Mouse (Mus musculus) forebrain, embryonic 10.5 days (tissue): Measurements from ENCODE around the gene Dysf. TPM values are rescaled to one million over a fixed set of nuclear protein-coding genes. Genes with fewer than 3 reads are reported as not detected.

Experiments used
- DNase-seq: peaks from one replicate; pipeline ENCODE4 v3.0.0-alpha.2; 2017; ENCODE audit warnings: low spot score; ENCODE audit errors: extremely low spot score
- H3K27ac ChIP-seq: fragments of 300-500 bp; sonication (generic); 2 replicates; pipeline ENCODE4 v1.5.1; 2016; ENCODE audit warnings: mild to moderate bottlenecking
- H3K27me3 ChIP-seq: fragments of 300-500 bp; sonication (generic); 2 replicates; pipeline ENCODE4 v1.6.1; 2016; ENCODE audit warnings: mild to moderate bottlenecking; ENCODE audit not compliant: poor library complexity, severe bottlenecking
- H3K36me3 ChIP-seq: fragments of 300-500 bp; sonication (generic); replicated peaks from 2 replicates; pipeline ENCODE4 v1.6.1; 2016; ENCODE audit warnings: mild to moderate bottlenecking, moderate library complexity
- H3K4me1 ChIP-seq: fragments of 300-500 bp; sonication (generic); 2 replicates; pipeline ENCODE4 v1.6.1; 2016
- H3K4me3 ChIP-seq: fragments of 300-500 bp; sonication (generic); 2 replicates; pipeline ENCODE4 v1.5.1; 2016; ENCODE audit warnings: mild to moderate bottlenecking, moderate library complexity
- H3K9me3 ChIP-seq: fragments of 300-500 bp; sonication (generic); 2 replicates; pipeline ENCODE4 v1.6.1; 2016; ENCODE audit warnings: mild to moderate bottlenecking, moderate library complexity
- WGBS: fragments of 180-500 bp; shearing (Covaris S2); methylation state at CpG from one replicate; pipeline ENCODE4 v1.1.7; 2016; 5-methylcytosine and 5-hydroxymethylcytosine counted together
- polyA plus RNA-seq: library from polyadenylated mRNA; unstranded; fragments of >200 nt; fragmentation: Nextera tagmentation; extraction: Ambion mirVana; gene quantifications from 2 replicates; pipeline ENCODE4 v1.2.1, GENCODE M21; 2016

Dysf gene
- polyA plus RNA-seq, 1 experiment from 2014 or later = 4.6 TPM

DNA sequence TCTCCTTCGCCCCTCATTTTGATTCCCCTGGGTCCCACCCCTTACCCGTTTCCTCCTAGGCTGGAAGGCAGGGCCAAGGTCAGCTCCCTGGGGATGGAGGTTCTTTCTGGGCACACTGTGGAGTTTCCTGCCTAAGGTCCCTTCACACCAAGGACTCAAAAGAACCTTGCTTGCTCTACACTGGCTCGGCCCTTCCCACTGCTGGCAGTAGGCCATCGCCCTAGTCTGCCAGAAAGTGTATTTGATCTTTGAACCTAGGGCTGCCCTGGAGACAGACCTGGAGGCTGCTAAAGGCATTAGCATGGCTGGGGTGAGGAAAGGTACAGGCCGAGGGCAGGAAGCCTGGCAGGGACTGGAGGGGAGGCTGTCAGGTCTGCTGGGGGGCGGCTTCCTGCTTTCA is 225.4 kb downstream of the Dysf start:
- H3K27ac ChIP-seq = 0 out of 2 replicates have a peak overlapping the region, but pooled peaks have one; percentile 30
- H3K4me1 ChIP-seq = peaks cover 41% of the 10 kb centered on the region

DNA sequence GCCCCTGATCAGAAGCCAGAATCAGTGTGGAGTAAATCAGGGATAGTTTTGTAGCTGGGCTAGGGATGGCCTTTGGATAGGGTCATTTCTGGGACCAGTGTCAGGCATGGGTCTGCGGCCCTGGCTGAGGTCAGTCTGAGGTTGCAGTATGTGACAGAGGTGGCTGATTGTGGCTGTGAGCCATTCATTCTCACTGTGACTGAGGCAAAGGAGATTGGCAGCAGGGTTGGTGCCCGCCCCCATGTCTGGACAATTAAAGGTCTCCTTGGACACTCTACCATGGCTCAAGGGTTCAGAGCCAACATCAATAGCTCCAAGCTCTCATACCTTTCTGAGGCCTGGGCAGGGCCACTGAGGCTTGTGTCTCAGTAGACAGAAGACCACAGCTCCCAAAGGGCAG is 227.0 kb downstream of the Dysf start:
- H3K36me3 ChIP-seq = no peaks in the 10 kb centered on the region
- no peaks in the 10 kb centered on the region for H3K9me3 ChIP-seq
- DNase-seq = no peak
- 94% methylated on average over 2 of the region's 2 CpGs for WGBS
- H3K4me1 ChIP-seq = peaks cover 26% of the 10 kb centered on the region
- no peak overlapping the region for H3K27ac ChIP-seq
- peaks cover 12% of the 10 kb centered on the region; the same call in 1 of the 2 replicates for H3K27me3 ChIP-seq
- no peak overlapping the region for H3K4me3 ChIP-seq

More for the DNA sequence above, 225.4 kb downstream of the Dysf start:
- Histone ChIP-seq H3K27me3 (peaks cover 12% of the 10 kb centered on the region; the same call in 1 of the 2 replicates), H3K4me3 (no peak overlapping the region), H3K9me3 (no peaks in the 10 kb centered on the region), H3K36me3 (no peaks in the 10 kb centered on the region)
- 80% methylated on average over 6 of the region's 6 CpGs for WGBS
- no peak for DNase-seq

DNA sequence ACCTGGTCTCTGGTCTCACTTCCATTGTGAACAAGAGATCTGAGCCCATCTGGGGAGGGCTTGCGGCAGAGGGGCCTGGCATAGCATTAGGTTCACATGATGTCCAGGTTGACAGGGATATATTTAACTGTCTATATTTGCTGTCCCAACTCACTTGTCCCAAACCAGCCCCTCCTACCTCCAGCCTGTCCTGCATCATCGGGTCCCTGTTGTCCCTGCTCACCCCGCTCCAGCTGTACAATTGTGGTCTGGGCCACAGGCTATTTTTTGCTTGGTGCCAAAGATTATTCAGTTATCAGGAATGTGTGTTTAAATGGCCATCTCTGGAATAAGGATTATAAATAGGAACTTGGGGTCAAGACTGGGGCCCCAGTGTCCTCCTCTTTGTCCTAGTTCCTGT is 235.0 kb downstream of the Dysf start:
- Histone ChIP-seq H3K4me3 (no peak overlapping the region), H3K4me1 (no peaks in the 10 kb centered on the region; the same call in 1 of the 2 replicates), H3K9me3 (no peaks in the 10 kb centered on the region), H3K36me3 (no peaks in the 10 kb centered on the region), H3K27ac (no peak overlapping the region), H3K27me3 (no peaks in the 10 kb centered on the region)
- 96% methylated on average over 3 of the region's 3 CpGs for WGBS
- no peak for DNase-seq

DNA sequence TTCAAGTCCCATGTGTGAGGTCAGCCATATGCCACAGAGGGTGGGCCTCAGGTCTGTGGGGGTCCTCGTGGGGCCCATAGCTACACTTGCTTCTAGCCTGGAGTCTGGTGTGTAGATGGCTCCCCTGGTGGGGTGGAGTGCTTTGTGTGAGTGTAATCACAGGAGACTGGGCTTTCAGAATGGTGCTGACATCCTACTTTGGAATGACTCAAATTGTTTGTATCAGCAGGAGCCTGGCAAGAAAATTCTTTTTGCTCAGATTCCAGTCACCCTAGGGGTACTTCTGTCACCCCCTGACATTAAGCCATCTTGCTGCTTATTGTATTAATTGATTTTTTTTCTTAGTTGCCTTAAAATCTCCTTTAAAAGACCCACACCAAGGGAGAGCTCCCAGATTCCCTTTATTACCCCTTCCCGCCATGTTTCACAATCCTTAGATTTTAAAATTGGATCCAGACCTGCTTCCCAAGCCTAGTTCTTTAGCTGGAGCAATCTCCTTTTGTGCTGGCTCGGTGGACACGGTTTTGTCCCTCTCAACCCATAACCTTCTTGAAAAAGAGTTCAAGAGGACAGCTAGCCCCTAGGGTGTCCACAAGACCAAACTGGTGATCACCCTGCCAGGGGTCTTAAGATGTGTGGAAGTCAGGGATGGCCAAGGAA is 237.8 kb downstream of the Dysf start:
- WGBS = 73% methylated on average over 4 of the region's 4 CpGs
- H3K36me3 ChIP-seq = no peaks in the 10 kb centered on the region
- no peak for DNase-seq
- no peaks in the 10 kb centered on the region; the same call in 1 of the 2 replicates for H3K4me1 ChIP-seq
- H3K4me3 ChIP-seq = no peak overlapping the region
- no peaks in the 10 kb centered on the region for H3K9me3 ChIP-seq
- H3K27ac ChIP-seq = no peak overlapping the region
- no peaks in the 10 kb centered on the region for H3K27me3 ChIP-seq

DNA sequence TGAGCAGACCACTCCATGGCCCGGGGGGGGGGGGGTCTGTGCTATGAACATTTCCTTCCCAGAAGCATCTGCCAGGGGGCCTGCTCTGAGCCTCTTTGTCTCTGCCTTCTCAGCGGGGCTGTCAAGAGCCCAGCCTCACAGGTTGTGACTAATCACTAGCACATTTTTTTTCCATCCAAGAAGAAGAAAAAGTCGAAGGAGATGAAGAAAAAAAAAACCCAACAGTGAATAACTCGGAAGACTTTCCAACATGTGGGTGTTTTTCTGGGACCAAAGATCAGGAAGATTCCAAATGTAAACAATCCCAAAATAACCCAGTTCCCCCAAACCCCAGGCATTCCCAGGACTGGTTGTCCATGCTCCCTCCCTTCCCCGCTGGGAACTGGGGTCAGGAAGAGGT is 238.6 kb downstream of the Dysf start:
- no peak for DNase-seq
- H3K9me3 ChIP-seq = no peaks in the 10 kb centered on the region
- no peak overlapping the region for H3K4me3 ChIP-seq
- no peak overlapping the region for H3K27ac ChIP-seq
- WGBS = 62% methylated on average over 5 of the region's 5 CpGs
- H3K4me1 ChIP-seq = no peaks in the 10 kb centered on the region; the same call in 1 of the 2 replicates
- no peaks in the 10 kb centered on the region for H3K36me3 ChIP-seq
- no peaks in the 10 kb centered on the region for H3K27me3 ChIP-seq

Other genes starting within 250 kb of the Dysf start
- gene Ankrd53, start 245.9 kb upstream of the Dysf start, polyA plus RNA-seq = 0.09 and 0.18 TPM in 2 replicates
- gene Tex261, start 232.8 kb upstream of the Dysf start, polyA plus RNA-seq = 80.7 and 85.0 TPM in 2 replicates
- gene Nagk, start 213.6 kb upstream of the Dysf start, polyA plus RNA-seq = 20.8 and 23.0 TPM in 2 replicates
- gene Paip2b, start 176.8 kb upstream of the Dysf start, polyA plus RNA-seq = 21.3 and 22.7 TPM in 2 replicates
- gene Zfp638, start 141.5 kb upstream of the Dysf start, polyA plus RNA-seq = 69.9 and 74.9 TPM in 2 replicates